Mouse (Mus musculus): Measurements from ENCODE around the gene Trabd. TPM values are rescaled to one million over a fixed set of nuclear protein-coding genes. Genes with fewer than 3 reads are reported as not detected.

Gene Trabd
- polyA plus RNA-seq (2015; fragmentation: Nextera tagmentation; extraction: Ambion mirVana), result 55.9 and 57.8 TPM in 2 replicates

- no peak for ATAC-seq (ENCODE audit: low FRiP score, low TSS enrichment)
- no peak for DNase-seq (ENCODE audit: low spot score)
- no peaks in the 10 kb centered on the region for H3K27me3 ChIP-seq (ENCODE audit: control insufficient read depth, insufficient read depth, low read length)
Observed at GRCm38 (mm10) chr15:89074613-89075477, at the start of gene Trabd. Gene Trabd, plus strand, starts transcription at chr15:89075124.

GRCm38 (mm10) chr15:89044381-89044780 is 30.5 kb upstream of the Trabd start:
- Histone ChIP-seq H3K4me2 (replicated peaks; ENCODE audit: low read depth) (no peak overlapping the region), H3K36me3 (ENCODE audit: control insufficient read depth, insufficient read depth, low read length) (no peaks in the 10 kb centered on the region), H3K9ac (ENCODE audit: low read length) (no peak overlapping the region), H3K27me3 (ENCODE audit: control insufficient read depth, insufficient read depth, low read length) (no peaks in the 10 kb centered on the region), H3K4me3 (ENCODE audit: low read depth, low read length) (no peak overlapping the region), H3K27ac (replicated peaks) (no peak overlapping the region), H3K9me3 (ENCODE audit: control insufficient read depth, low read length) (no peaks in the 10 kb centered on the region), H3K4me1 (replicated peaks; ENCODE audit: control insufficient read depth, insufficient read depth) (no peaks in the 10 kb centered on the region)
- DNase-seq (ENCODE audit: low spot score) (no peak), ATAC-seq (ENCODE audit: low FRiP score, low TSS enrichment) (no peak)
- 70% methylated on average over 5 of the region's 5 CpGs for WGBS
- peak; percentile 20; the same call in 1 of the 2 replicates for TF ChIP-seq CTCF (IDR thresholded peaks at IDR 0.05; ENCODE audit: low read depth)
- TF ChIP-seq EP300 (optimal IDR thresholded peaks at IDR 0.05), result no peak

More at GRCm38 (mm10) chr15:89074613-89075477, at the start of gene Trabd:
- Histone ChIP-seq H3K4me2 (replicated peaks; ENCODE audit: low read depth) (peak within 1 kb of the TSS; percentile 82), H3K9me3 (ENCODE audit: control insufficient read depth, low read length) (no peaks in the 10 kb centered on the region), H3K27ac (replicated peaks) (peak within 1 kb of the TSS; percentile 94), H3K4me1 (replicated peaks; ENCODE audit: control insufficient read depth, insufficient read depth) (peaks cover 10% of the 10 kb centered on the region), H3K36me3 (ENCODE audit: control insufficient read depth, insufficient read depth, low read length) (no peaks in the 10 kb centered on the region), H3K4me3 (ENCODE audit: low read depth, low read length) (peak within 1 kb of the TSS; percentile 85), H3K9ac (ENCODE audit: low read length) (peak within 1 kb of the TSS; percentile 94)
- no peak for TF ChIP-seq EP300 (optimal IDR thresholded peaks at IDR 0.05)
- TF ChIP-seq CTCF (IDR thresholded peaks at IDR 0.05; ENCODE audit: low read depth), result no peak
- 22% methylated on average over 11 of the region's 11 CpGs for WGBS

- 68% methylated on average over 4 of the region's 4 CpGs for WGBS
- no peak for TF ChIP-seq CTCF (IDR thresholded peaks at IDR 0.05; ENCODE audit: low read depth)
- TF ChIP-seq EP300 (optimal IDR thresholded peaks at IDR 0.05), result no peak
- no peaks in the 10 kb centered on the region for H3K4me1 ChIP-seq (replicated peaks; ENCODE audit: control insufficient read depth, insufficient read depth)
Observed at GRCm38 (mm10) chr15:89046356-89046755, 28.6 kb upstream of the Trabd start.

GRCm38 (mm10) chr15:89054666-89055065 is 20.3 kb upstream of the Trabd start:
- H3K9ac ChIP-seq (ENCODE audit: low read length), result no peak overlapping the region
- no peaks in the 10 kb centered on the region for H3K36me3 ChIP-seq (ENCODE audit: control insufficient read depth, insufficient read depth, low read length)
- H3K9me3 ChIP-seq (ENCODE audit: control insufficient read depth, low read length), result no peaks in the 10 kb centered on the region
- 80% methylated on average over 7 of the region's 7 CpGs for WGBS
- no peak for TF ChIP-seq CTCF (IDR thresholded peaks at IDR 0.05; ENCODE audit: low read depth)
- H3K4me1 ChIP-seq (replicated peaks; ENCODE audit: control insufficient read depth, insufficient read depth), result no peaks in the 10 kb centered on the region
- H3K4me2 ChIP-seq (replicated peaks; ENCODE audit: low read depth), result no peak overlapping the region
- DNase-seq (ENCODE audit: low spot score) (no peak), ATAC-seq (ENCODE audit: low FRiP score, low TSS enrichment) (no peak)
- no peak overlapping the region for H3K4me3 ChIP-seq (ENCODE audit: low read depth, low read length)
- no peak overlapping the region for H3K27ac ChIP-seq (replicated peaks)
- no peaks in the 10 kb centered on the region; the same call in 1 of the 2 replicates for H3K27me3 ChIP-seq (ENCODE audit: control insufficient read depth, insufficient read depth, low read length)

More at GRCm38 (mm10) chr15:89046356-89046755, 28.6 kb upstream of the Trabd start:
- H3K36me3 ChIP-seq (ENCODE audit: control insufficient read depth, insufficient read depth, low read length), result no peaks in the 10 kb centered on the region
- no peaks in the 10 kb centered on the region for H3K27me3 ChIP-seq (ENCODE audit: control insufficient read depth, insufficient read depth, low read length)
- H3K4me3 ChIP-seq (ENCODE audit: low read depth, low read length), result no peak overlapping the region
- DNase-seq (ENCODE audit: low spot score) (no peak), ATAC-seq (ENCODE audit: low FRiP score, low TSS enrichment) (no peak)
- H3K4me2 ChIP-seq (replicated peaks; ENCODE audit: low read depth), result no peak overlapping the region
- no peak overlapping the region for H3K27ac ChIP-seq (replicated peaks)
- H3K9ac ChIP-seq (ENCODE audit: low read length), result no peak overlapping the region
- no peaks in the 10 kb centered on the region for H3K9me3 ChIP-seq (ENCODE audit: control insufficient read depth, low read length)

- H3K4me3 ChIP-seq (ENCODE audit: low read depth, low read length), result no peak overlapping the region
- H3K9ac ChIP-seq (ENCODE audit: low read length), result no peak overlapping the region
- no peak overlapping the region for H3K27ac ChIP-seq (replicated peaks)
- no peak for ATAC-seq (ENCODE audit: low FRiP score, low TSS enrichment)
- no peaks in the 10 kb centered on the region for H3K36me3 ChIP-seq (ENCODE audit: control insufficient read depth, insufficient read depth, low read length)
- no peak overlapping the region for H3K4me2 ChIP-seq (replicated peaks; ENCODE audit: low read depth)
- DNase-seq (ENCODE audit: low spot score), result no peak
- 23% methylated on average over 6 of the region's 6 CpGs for WGBS
- H3K27me3 ChIP-seq (ENCODE audit: control insufficient read depth, insufficient read depth, low read length), result no peaks in the 10 kb centered on the region; the same call in 1 of the 2 replicates
- H3K9me3 ChIP-seq (ENCODE audit: control insufficient read depth, low read length), result no peaks in the 10 kb centered on the region
- no peaks in the 10 kb centered on the region for H3K4me1 ChIP-seq (replicated peaks; ENCODE audit: control insufficient read depth, insufficient read depth)
- TF ChIP-seq CTCF (IDR thresholded peaks at IDR 0.05; ENCODE audit: low read depth) (no peak), EP300 (optimal IDR thresholded peaks at IDR 0.05) (no peak)
Observed at GRCm38 (mm10) chr15:89058736-89059135, 16.2 kb upstream of the Trabd start.
